Mouse (Mus musculus): ENCODE measurements at regions not wholly inside any gene's neighbourhood (a gene's known extent, or its start where the extent isn't known, plus 50 kb on each side); places are given as distances from the start of the nearest gene placed in this dataset.

GRCm38 (mm10) chr19:28743176-28743793, 63.4 kb upstream of the Glis3 start:
- no peak for TF ChIP-seq CTCF (IDR thresholded peaks at IDR 0.05; ENCODE audit: low read depth)
- TF ChIP-seq EP300 (IDR thresholded peaks at IDR 0.05; ENCODE audit: low read depth), result no peak
